Mouse (Mus musculus): Measurements from ENCODE around the gene Fndc4.
A peak's percentile ranks its signal among the peaks of the same experiment; 100 is the strongest.

Gene Fndc4

GRCm38 (mm10) chr5:31295606-31296141 is at the start of gene Fndc4:
Gene Fndc4 (minus strand): TSS chr5:31296080.
- DNase-seq (ENCODE audit: low read depth, low spot score): no peak

DNA sequence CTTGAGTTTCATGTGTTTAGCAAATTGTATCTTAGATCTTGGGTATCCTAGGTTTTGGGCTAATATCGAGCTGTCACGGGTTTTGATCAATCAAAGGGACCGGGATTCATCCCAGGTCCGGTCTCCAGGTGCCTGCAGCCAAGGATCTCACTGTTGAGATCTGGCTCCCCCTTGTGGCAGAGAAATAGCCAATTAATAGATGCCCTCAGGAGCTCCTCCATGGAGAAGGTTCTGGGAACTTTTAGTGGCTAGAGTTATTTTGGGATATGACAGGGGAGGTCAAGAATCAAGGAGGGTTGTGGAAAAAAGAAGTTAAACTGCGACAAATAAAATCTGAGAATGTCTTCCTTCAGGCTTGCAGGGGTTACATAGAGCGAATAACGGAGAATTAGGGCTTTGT is 32.4 kb upstream of the Fndc4 start:
- peak; percentile 34 for DNase-seq (ENCODE audit: low read depth, low spot score)

- no peak for DNase-seq (ENCODE audit: low read depth, low spot score)
Measured at GRCm38 (mm10) chr5:31326850-31327249, 31.0 kb upstream of the Fndc4 start.

DNA sequence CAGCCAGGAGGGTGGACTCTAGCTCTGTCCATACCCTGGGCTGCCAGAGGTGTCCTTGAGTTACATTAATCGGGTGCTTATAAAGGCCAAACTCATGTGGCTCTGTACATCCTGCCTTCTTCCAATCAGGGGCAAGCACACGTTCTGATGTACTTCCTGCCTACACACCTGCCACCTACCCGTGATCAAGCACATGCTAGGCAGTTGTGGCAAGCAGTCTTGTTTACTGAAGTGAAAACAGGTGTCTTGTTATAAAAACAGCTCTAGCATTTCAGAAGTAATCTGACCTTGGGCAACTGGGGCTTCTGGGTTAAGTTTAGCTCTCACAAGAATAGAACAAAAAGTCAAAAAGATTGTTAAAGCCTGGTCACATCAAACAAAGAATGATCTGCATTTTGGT is 28.2 kb upstream of the Fndc4 start:
- no peak for DNase-seq (ENCODE audit: low read depth, low spot score)

GRCm38 (mm10) chr5:31322776-31323175 is 26.9 kb upstream of the Fndc4 start:
- DNase-seq (ENCODE audit: low read depth, low spot score): no peak

- DNase-seq (ENCODE audit: low read depth, low spot score): no peak
Measured at GRCm38 (mm10) chr5:31312806-31313205, 16.9 kb upstream of the Fndc4 start.

- no peak for DNase-seq (ENCODE audit: low read depth, low spot score)
Measured at GRCm38 (mm10) chr5:31303093-31303492, 7.2 kb upstream of the Fndc4 start.

DNA sequence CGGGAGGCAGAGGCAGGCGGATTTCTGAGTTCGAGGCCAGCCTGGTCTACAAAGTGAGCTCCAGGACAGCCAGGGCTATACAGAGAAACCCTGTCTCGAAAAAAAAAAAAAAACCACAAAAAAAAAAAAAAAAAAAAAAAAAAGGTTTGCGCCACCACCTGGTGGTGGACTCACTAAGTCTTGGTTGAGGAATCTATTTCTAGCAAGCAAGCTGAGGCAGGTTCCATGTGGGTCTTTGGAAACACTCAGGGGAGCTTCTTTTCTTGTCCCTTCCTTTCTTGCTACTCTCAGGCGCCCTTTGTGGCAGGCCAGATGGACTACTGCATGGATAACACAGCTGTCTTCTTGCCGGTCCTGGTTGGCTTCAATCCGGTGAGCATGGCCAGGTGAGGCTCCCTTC is 6.0 kb upstream of the Fndc4 start:
- no peak for DNase-seq (ENCODE audit: low read depth, low spot score)

DNA sequence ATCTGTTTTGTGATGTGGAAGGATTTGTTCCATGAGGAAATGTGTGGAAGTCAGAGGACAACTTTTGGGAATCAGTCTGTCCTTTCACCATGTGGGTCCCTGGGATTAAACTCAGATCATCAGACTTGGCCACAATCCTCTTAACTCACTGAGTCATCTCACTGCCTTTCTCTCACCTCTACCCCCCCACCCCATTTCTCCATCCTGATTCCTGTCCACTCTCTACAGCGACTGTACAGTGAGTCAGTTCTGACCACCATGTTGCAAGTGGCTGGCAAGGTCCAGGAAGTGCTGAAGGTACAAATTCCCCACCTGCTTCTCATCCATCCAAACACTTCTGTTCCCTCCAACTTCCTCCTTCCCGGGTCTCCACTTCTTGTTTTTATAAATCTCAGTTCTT is 2.6 kb upstream of the Fndc4 start:
- no peak for DNase-seq (ENCODE audit: low read depth, low spot score)

GRCm38 (mm10) chr5:31297981-31298380 is 2.1 kb upstream of the Fndc4 start:
- DNase-seq (ENCODE audit: low read depth, low spot score): no peak

- no peak for DNase-seq (ENCODE audit: low read depth, low spot score)
Measured at GRCm38 (mm10) chr5:31297047-31297757, 1.3 kb upstream of the Fndc4 start, which contains the start of gene Gckr. Gene Gckr (plus strand): TSS chr5:31297443.

DNA sequence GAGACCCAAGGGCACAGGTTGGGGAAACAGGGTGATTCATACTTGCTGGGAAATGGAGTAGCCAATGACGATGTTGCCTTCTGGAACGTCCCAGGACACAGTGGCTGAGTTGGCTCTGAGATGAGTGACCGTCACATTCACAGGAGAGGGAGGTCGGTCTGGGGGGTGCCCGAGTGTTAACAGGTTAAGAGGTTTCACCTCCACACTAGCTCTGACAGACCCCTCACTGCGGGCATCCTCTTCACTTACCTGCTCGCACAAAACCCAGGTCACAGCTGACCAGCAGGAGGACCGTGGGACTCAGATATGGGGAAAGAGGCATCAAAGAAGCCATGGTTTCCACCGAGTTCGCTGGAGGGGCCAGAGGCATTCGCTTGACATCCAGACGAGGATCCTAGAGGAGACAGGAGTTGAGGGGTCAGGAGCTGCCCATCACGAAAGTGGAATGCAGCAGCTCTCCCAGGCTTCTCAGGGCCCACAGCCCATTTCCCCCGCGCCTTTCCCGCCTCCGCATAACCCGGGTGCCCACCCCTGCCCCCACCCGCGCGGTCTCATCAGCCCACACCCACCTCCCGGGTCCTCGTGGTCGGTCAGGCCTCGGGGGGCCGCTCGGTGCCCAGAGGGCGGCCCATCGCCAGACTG is 795 bp downstream of the Fndc4 start:
- no peak for DNase-seq (ENCODE audit: low read depth, low spot score)

GRCm38 (mm10) chr5:31291361-31291688 is 4.6 kb downstream of the Fndc4 start:
- DNase-seq (ENCODE audit: low read depth, low spot score): no peak

DNA sequence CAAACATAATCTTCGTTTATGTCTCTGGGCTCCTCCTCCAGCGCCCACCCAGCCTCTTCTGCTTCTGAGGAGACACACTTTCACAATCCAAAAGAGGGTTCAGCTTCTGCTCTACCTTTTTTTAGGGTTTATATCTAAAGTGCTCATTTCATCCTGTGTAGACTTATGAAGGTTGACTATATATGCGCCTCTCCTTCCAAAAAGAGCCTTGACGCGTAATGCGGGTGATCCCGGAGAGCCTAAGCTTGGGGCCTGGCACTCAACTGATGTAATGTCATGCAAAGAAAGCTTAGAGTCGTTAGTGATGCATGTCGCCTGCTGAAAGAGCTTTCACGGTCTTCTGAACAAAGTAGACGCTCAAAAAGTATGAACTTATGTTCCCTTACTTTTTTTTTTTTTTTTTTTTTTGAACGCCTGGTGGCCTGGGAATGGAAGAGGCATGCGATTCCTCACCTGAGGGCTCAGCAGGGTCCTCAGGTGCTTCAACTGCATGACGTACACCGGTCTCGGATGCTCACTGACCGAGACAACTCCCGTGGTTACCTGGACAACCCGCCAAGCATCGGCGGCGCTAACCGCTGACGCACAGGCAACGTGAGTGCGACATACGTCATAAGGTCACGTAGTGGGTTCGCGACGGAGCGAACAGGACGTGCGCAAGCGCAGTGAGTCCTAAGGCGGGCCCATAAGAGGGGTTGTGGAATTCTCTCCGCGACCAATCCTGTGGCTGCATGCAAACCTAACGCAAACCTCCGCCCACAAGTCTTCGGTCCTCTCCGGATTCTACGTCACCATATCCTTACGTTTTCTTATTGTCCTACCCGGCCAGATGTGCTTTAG is 5.1 kb downstream of the Fndc4 start, which contains the start of gene Ift172:
Gene Ift172, minus strand, starts transcription at position 596 of the 840 bp plus-strand sequence.
- DNase-seq (ENCODE audit: low read depth, low spot score): peak; percentile 99

DNA sequence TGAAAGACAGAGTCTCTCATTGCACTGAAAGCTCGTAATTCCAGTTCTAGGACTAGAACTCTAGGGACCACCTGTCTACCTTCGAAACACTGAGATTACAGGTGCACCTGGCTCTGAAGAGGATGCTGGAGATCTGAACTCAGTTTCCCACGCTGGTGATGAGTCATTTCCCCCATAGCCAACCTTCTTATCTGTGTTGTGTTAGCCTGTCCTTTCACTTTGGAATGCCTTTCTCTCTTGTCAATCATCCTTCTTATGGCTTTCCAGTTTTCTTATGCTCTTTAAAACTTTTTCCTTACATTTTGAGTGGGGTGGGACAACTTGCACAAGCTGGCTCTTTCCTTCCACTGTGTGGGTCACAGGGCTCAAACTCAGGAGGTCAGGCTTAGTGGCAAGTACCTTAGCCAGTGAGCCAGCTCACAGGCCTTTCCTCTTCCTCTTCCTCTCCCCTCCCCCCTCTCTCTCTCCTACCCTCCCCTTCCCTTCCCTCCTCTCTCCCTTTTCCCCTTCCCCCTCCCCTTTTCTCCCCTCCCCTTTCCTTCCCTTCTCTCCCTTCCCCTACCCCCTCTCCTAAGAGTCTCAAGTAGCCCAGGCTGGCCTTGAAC is 6.2 kb downstream of the Fndc4 start:
- no peak for DNase-seq (ENCODE audit: low read depth, low spot score)

- no peak for DNase-seq (ENCODE audit: low read depth, low spot score)
Measured at GRCm38 (mm10) chr5:31288655-31289054, 7.2 kb downstream of the Fndc4 start.

GRCm38 (mm10) chr5:31288225-31288624 is 7.7 kb downstream of the Fndc4 start:
- peak; percentile 23 for DNase-seq (ENCODE audit: low read depth, low spot score)

- no peak for DNase-seq (ENCODE audit: low read depth, low spot score)
Measured at GRCm38 (mm10) chr5:31279245-31279988, 16.5 kb downstream of the Fndc4 start.

DNA sequence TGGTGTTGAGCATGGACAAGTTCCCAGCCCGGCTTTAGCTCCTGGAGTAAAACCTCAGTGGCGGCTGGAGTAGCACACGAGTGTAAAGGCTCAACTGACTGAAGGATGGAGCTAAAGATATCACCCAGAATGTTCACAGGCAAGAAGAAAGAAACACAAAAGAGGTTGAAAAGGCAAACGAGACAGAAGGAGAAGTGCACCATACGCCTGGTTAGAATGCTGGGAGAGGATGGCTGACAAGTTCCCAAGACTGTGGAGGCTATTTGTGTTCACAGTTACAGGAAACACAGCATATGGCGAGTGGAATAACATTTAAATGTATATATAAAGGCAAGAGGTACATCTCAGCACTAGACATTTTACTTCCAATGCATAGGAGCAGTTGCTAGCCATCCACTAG is 22.9 kb downstream of the Fndc4 start:
- DNase-seq (ENCODE audit: low read depth, low spot score): no peak

- DNase-seq (ENCODE audit: low read depth, low spot score): no peak
Measured at GRCm38 (mm10) chr5:31267686-31268085, 28.2 kb downstream of the Fndc4 start.

- DNase-seq (ENCODE audit: low read depth, low spot score): no peak
Measured at GRCm38 (mm10) chr5:31266101-31266500, 29.8 kb downstream of the Fndc4 start.

Data from skeletal muscle tissue, adult 2 months (tissue).